ENCODE assay signal across 15 mouse cellular contexts in genomic region chr17:30568473-30568872, GRCm38 (mm10).
"Had no signal": no experiment of that assay in that cellular context is flagged by ENCODE, and none has a peak within 500 bp of the region (broad histone marks: within the 10 kb centered on the region; RNA-seq: fewer than 3 reads in every experiment).

No protein-coding gene starts in this region.

- H3K4me3 ChIP-seq: neural tube, embryonic 15.5 days; stomach, embryonic 15.5 days had no signal

- H3K4me2 ChIP-seq: neural tube, embryonic 15.5 days; stomach, embryonic 15.5 days had no signal

- H3K27me3 ChIP-seq: neural tube, embryonic 15.5 days; stomach, embryonic 15.5 days had no signal

- H3K9ac ChIP-seq: neural tube, embryonic 15.5 days; stomach, embryonic 15.5 days had no signal

- H3K9me3 ChIP-seq: neural tube, embryonic 15.5 days; stomach, embryonic 15.5 days had no signal

- DNase-seq: retina, postnatal 1 day; right cerebral cortex, adult 18-20 months; right cerebral cortex, postnatal 14 days; right cerebral cortex, postnatal 25 days; right cerebral cortex, postnatal 4 days; spleen, adult 18-20 months; thymus, adult 18-20 months; thymus, adult 2 months; thymus, postnatal 14 days; thymus, postnatal 25 days; thymus, postnatal 36 days; thymus, postnatal 4 days had no signal

- H3K27ac ChIP-seq: neural tube, embryonic 15.5 days; stomach, embryonic 15.5 days; stomach, postnatal 0 days had no signal

- H3K4me1 ChIP-seq: neural tube, embryonic 15.5 days had no signal

- H3K36me3 ChIP-seq: neural tube, embryonic 15.5 days; stomach, embryonic 15.5 days had no signal
